Mouse (Mus musculus) heart, embryonic 11.5 days (tissue): Measurements from ENCODE around the gene Stard5. TPM values are rescaled to one million over a fixed set of nuclear protein-coding genes. Genes with fewer than 3 reads are reported as not detected.
A peak's percentile ranks its signal among the peaks of the same experiment; 100 is the strongest.

Experiments
- ATAC-seq: fragments of 200-750 bp; cut with Nextera tagmentation; replicated peaks from 2 replicates; pipeline ENCODE4 v1.8.0; 2017; ENCODE audit warnings: moderate library complexity; ENCODE audit not compliant: insufficient number of reproducible peaks, low FRiP score, low TSS enrichment
- H3K27ac ChIP-seq: fragments of 300-500 bp; sonication (generic); 2 replicates; pipeline ENCODE4 v1.5.1; 2014; ENCODE audit warnings: mild to moderate bottlenecking, low read depth, low read length
- H3K27me3 ChIP-seq: fragments of 300-500 bp; sonication (generic); 2 replicates; pipeline ENCODE4 v1.6.1; 2014; ENCODE audit warnings: mild to moderate bottlenecking, low read length, mixed read lengths; ENCODE audit not compliant: control insufficient read depth, insufficient read depth
- H3K36me3 ChIP-seq: fragments of 300-500 bp; sonication (generic); 2 replicates; pipeline ENCODE4 v1.6.1; 2014; ENCODE audit warnings: mild to moderate bottlenecking, low read length, moderate library complexity, mixed read lengths; ENCODE audit not compliant: control insufficient read depth, insufficient read depth
- H3K4me1 ChIP-seq: fragments of 300-500 bp; sonication (generic); 2 replicates; pipeline ENCODE4 v1.6.1; 2014; ENCODE audit warnings: low read length; ENCODE audit not compliant: control insufficient read depth, insufficient read depth
- H3K4me2 ChIP-seq: fragments of 300-500 bp; sonication (generic); 2 replicates; pipeline ENCODE4 v1.6.1; 2014; ENCODE audit warnings: mild to moderate bottlenecking, moderate library complexity
- H3K4me3 ChIP-seq: fragments of 300-500 bp; sonication (generic); 2 replicates; pipeline ENCODE4 v1.5.1; 2014; ENCODE audit warnings: low read depth, low read length
- H3K9ac ChIP-seq: fragments of 300-500 bp; sonication (generic); 2 replicates; pipeline ENCODE4 v1.6.1; 2014; ENCODE audit warnings: mild to moderate bottlenecking, low read depth, low read length, moderate library complexity
- H3K9me3 ChIP-seq: fragments of 300-500 bp; sonication (generic); replicated peaks from 2 replicates; pipeline ENCODE4 v1.6.1; 2016; ENCODE audit warnings: low read length; ENCODE audit not compliant: control insufficient read depth
- WGBS: fragments of 180-500 bp; shearing (Covaris S2); extraction: QIAGEN DNeasy Blood & Tissue Kit; methylation state at CpG from one replicate; pipeline ENCODE4 v1.1.7; 2014; ENCODE audit not compliant: insufficient replicate concordance; 5-methylcytosine and 5-hydroxymethylcytosine counted together
- polyA plus RNA-seq: library from polyadenylated mRNA; unstranded; fragments of >200 nt; fragmentation: Nextera tagmentation; extraction: Ambion mirVana; gene quantifications from 2 replicates; pipeline ENCODE4 v1.2.1, GENCODE M21; 2014

The Stard5 gene
- polyA plus RNA-seq, 1 experiment from 2014 or later, result 30.0 TPM

DNA sequence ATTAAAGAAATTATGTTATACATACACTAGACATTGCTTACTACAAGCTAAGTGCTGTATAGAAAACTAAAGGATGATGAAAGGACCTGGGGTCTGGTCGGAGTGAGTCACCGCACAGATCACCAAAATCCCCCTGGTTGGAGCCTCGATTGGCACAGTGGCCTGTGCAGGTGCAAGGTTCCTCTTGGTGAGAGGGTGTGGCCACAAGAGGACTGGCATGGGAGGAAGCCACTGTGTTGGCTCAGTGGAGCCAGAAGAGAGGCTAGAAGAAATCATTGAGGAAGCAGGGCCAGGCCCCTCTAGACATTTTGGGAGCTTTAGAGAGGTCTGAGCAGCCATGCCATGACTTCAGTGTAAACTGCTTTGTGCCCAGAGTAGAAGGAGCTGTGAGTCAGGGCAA is 7.3 kb downstream of the Stard5 start:
- H3K4me2 ChIP-seq, result no peak overlapping the region
- no peaks in the 10 kb centered on the region for H3K9me3 ChIP-seq
- WGBS, result 86% methylated on average over 3 of the region's 3 CpGs
- H3K4me3 ChIP-seq, result no peak overlapping the region
- peaks cover 33% of the 10 kb centered on the region for H3K4me1 ChIP-seq
- H3K9ac ChIP-seq, result no peak overlapping the region
- no peak for ATAC-seq
- H3K36me3 ChIP-seq, result peaks cover 2% of the 10 kb centered on the region; the same call in 1 of the 2 replicates
- H3K27me3 ChIP-seq, result no peaks in the 10 kb centered on the region
- H3K27ac ChIP-seq, result no peak overlapping the region

DNA sequence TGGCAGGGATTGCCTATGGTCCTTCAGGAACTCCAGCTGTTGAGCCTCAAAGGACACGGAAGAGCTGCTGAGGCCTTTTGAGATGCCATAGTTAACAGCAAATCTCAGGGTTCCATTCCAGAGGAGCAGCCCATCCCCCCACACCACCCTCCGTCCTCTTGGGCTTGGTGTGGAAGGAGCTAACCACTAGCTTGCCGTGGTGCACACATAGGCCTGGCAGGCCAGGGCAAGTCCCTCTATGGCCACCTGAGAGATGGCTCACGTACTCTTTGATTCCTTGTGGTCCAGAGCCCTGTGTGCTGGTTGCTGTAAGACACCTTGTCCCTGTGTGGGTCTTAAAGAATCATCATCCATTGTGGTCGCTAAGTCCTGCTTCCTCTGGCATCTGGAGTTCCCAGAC is 8.8 kb downstream of the Stard5 start:
- Histone ChIP-seq H3K27ac (no peak overlapping the region), H3K9me3 (no peaks in the 10 kb centered on the region), H3K27me3 (no peaks in the 10 kb centered on the region), H3K4me1 (peaks cover 33% of the 10 kb centered on the region), H3K9ac (no peak overlapping the region), H3K4me3 (no peak overlapping the region), H3K4me2 (no peak overlapping the region), H3K36me3 (peaks cover 2% of the 10 kb centered on the region; the same call in 1 of the 2 replicates)
- no peak for ATAC-seq
- WGBS, result 78% methylated on average over 5 of the region's 5 CpGs

GRCm38 (mm10) chr7:83641163-83641562 is 9.4 kb downstream of the Stard5 start:
- Histone ChIP-seq H3K4me1 (peaks cover 33% of the 10 kb centered on the region), H3K9ac (no peak overlapping the region), H3K4me2 (no peak overlapping the region), H3K9me3 (no peaks in the 10 kb centered on the region), H3K27me3 (no peaks in the 10 kb centered on the region), H3K27ac (peak overlapping the region; percentile 63), H3K36me3 (peaks cover 2% of the 10 kb centered on the region; the same call in 1 of the 2 replicates), H3K4me3 (no peak overlapping the region)
- ATAC-seq, result no peak
- 44% methylated on average over 2 of the region's 2 CpGs for WGBS

GRCm38 (mm10) chr7:83643581-83643980 is 11.8 kb downstream of the Stard5 start:
- H3K4me1 ChIP-seq, result peaks cover 33% of the 10 kb centered on the region
- no peak overlapping the region for H3K4me2 ChIP-seq
- no peaks in the 10 kb centered on the region for H3K27me3 ChIP-seq
- H3K9ac ChIP-seq, result no peak overlapping the region
- H3K4me3 ChIP-seq, result no peak overlapping the region
- 66% methylated on average over 6 of the region's 6 CpGs for WGBS
- ATAC-seq, result no peak; the same call in 1 of the 2 replicates
- no peaks in the 10 kb centered on the region for H3K9me3 ChIP-seq
- H3K36me3 ChIP-seq, result no peaks in the 10 kb centered on the region
- no peak overlapping the region for H3K27ac ChIP-seq

GRCm38 (mm10) chr7:83644761-83645160 is 13.0 kb downstream of the Stard5 start:
- no peak overlapping the region for H3K4me2 ChIP-seq
- H3K9me3 ChIP-seq, result no peaks in the 10 kb centered on the region
- H3K4me3 ChIP-seq, result no peak overlapping the region
- peaks cover 25% of the 10 kb centered on the region for H3K4me1 ChIP-seq
- 70% methylated on average over 2 of the region's 2 CpGs for WGBS
- H3K27me3 ChIP-seq, result no peaks in the 10 kb centered on the region
- no peak overlapping the region for H3K27ac ChIP-seq
- H3K36me3 ChIP-seq, result no peaks in the 10 kb centered on the region
- no peak overlapping the region for H3K9ac ChIP-seq
- ATAC-seq, result no peak

DNA sequence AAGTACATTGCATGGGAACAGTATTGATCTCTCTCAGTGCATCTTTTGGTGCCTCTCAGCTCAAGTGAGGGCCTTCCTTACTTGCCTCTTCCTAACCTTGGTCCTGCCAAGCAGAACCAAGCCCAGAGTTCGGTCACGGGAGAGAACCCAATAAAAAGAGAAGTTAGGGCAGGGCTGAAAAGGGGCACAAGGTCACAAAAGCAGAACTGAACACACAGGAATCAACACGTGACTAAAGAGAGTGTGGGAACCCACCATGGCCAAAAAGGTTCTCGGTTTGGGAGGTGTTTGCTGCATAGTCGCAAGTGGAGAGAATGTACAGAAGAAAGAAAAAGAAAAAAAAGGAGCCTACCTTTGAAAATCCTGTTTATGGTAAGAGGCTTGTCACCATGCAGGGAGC is 13.7 kb downstream of the Stard5 start:
- Histone ChIP-seq H3K27ac (no peak overlapping the region), H3K36me3 (no peaks in the 10 kb centered on the region), H3K4me2 (no peak overlapping the region), H3K4me1 (peaks cover 20% of the 10 kb centered on the region), H3K4me3 (no peak overlapping the region), H3K9ac (no peak overlapping the region), H3K9me3 (no peaks in the 10 kb centered on the region), H3K27me3 (no peaks in the 10 kb centered on the region)
- 80% methylated on average over 5 of the region's 5 CpGs for WGBS
- ATAC-seq, result no peak

DNA sequence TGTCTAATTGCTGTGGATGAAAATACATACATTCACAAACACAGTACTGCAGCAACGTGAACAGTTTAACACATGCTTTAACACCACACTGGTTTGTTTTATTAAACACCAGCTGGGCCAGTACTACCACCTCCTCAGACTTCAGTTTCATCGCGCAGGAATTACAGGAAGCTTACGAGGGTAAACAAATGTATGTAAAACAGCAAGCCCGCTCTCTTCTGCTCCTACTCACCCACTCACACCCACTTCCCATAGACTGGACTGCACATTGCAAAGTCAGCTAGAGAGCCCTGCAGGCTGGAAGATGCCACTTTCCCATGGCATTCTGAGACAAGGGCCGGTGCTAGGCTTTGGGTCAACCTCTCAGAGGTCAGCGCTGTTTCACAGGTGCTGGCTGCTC is 17.0 kb downstream of the Stard5 start:
- no peak overlapping the region for H3K9ac ChIP-seq
- H3K9me3 ChIP-seq, result no peaks in the 10 kb centered on the region
- no peak for ATAC-seq
- WGBS, result 79% methylated on average over 7 of the region's 7 CpGs
- no peak overlapping the region for H3K27ac ChIP-seq
- no peak overlapping the region for H3K4me3 ChIP-seq
- no peaks in the 10 kb centered on the region for H3K27me3 ChIP-seq
- no peak overlapping the region for H3K4me2 ChIP-seq
- no peaks in the 10 kb centered on the region for H3K36me3 ChIP-seq
- no peaks in the 10 kb centered on the region for H3K4me1 ChIP-seq

DNA sequence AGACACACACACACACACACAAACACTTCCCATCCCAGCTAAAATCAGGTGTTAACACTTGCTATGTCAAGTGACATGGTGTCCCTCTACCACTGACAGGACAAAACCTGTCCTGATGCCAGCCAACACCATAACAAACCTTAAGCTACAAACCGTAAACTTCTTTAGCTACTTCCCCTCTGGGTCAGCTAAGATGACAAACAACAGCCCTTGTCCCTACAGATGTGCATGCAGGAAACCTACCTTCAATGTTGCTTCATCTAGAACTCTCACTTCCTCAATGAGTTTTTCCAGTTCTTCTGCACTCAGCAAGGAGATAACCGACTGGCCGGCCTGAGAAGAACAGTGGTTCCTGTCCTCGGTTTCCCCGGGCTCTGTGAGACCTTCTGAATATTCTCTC is 18.9 kb downstream of the Stard5 start:
- ATAC-seq, result no peak

DNA sequence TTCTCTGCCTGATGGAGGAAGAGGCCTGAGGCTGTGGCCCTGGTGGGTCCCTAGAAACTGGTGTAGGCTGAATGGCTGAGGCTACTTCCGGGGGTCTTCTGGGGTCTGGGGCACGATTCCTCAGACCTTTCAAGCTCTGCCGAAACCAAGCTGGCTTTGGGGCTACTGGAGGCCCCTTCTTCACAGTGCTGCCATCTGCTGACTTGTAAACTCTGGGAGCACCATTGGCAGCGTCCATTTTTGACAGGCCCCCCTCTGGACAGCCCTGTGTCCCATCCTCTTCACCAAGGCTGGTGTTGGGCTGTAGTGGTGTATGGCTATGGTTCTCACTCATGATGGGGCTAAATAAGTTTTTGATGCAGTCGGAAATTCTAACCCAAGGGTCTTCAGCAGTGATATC is 20.7 kb downstream of the Stard5 start:
- Histone ChIP-seq H3K36me3 (no peaks in the 10 kb centered on the region), H3K4me2 (no peak overlapping the region), H3K9ac (no peak overlapping the region), H3K27ac (no peak overlapping the region), H3K4me1 (no peaks in the 10 kb centered on the region), H3K4me3 (no peak overlapping the region), H3K9me3 (no peaks in the 10 kb centered on the region), H3K27me3 (no peaks in the 10 kb centered on the region)
- 72% methylated on average over 5 of the region's 5 CpGs for WGBS
- ATAC-seq, result no peak

More for the DNA sequence above, 18.9 kb downstream of the Stard5 start:
- no peaks in the 10 kb centered on the region for H3K9me3 ChIP-seq
- no peaks in the 10 kb centered on the region for H3K27me3 ChIP-seq
- H3K4me1 ChIP-seq, result no peaks in the 10 kb centered on the region
- no peak overlapping the region for H3K27ac ChIP-seq
- no peaks in the 10 kb centered on the region for H3K36me3 ChIP-seq
- no peak overlapping the region for H3K4me3 ChIP-seq
- 74% methylated on average over 5 of the region's 5 CpGs for WGBS
- H3K4me2 ChIP-seq, result no peak overlapping the region
- no peak overlapping the region for H3K9ac ChIP-seq
